Mouse (Mus musculus): ENCODE results near the gene Gif.

Gene Gif

DNA sequence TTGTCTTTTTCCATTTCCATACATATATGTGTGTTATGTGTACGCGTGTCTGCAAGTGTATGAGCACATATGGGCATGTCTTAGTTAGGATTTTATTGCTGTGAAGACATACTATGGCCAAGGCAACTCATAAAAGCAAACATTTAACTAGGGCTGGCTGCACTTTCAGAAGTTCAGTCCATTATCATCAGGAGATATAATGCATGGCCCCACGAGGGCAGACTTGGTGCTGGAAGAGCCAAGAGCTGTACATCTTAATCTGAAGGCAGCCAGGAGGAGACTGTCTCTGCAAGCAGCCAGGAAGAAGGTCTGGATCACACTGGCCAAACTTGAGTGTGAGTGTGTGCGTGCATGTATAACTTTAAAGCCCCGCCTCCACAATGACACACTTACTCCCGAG, 47.1 kb downstream of the Gif start:
- no peak for DNase-seq (ENCODE audit: low spot score in 2 of 2)

DNA sequence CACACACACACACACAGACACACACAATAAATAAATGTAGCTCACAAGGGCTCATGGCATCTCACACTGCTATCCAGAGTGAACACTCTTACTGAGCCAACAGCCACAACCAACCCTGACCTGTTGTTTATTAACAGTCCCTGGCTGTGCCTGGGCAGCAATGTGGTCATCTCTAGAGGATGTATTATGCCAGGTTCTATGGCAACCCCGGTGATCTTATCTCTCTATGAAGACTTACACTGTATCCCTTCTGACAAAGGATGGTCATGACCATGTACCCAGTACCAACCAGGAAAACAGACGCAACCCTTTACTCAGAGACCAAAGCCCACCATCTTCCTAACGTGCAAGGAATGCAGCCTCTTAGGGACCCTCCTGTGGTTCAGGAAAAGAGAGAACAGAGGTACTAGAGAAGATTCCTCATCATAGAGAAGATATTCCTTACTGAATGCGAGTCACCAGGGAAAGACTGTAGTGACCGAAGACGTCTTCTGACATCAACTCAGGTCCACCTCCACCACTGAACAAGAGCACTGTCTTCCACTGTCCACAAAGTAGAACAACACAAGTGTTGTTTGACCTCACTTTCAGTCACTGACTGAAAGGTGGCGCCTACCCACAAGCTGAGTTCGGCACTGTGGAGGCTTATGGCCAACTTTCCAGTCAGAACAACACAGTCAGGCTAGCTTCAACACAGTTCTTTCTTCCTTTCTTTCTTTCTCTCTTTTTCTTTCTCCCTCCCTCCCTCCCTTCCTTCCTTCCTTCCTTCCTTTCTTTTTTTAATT, 53.4 kb downstream of the Gif start:
- DNase-seq (ENCODE audit: low spot score in 2 of 2), result no peak

DNA sequence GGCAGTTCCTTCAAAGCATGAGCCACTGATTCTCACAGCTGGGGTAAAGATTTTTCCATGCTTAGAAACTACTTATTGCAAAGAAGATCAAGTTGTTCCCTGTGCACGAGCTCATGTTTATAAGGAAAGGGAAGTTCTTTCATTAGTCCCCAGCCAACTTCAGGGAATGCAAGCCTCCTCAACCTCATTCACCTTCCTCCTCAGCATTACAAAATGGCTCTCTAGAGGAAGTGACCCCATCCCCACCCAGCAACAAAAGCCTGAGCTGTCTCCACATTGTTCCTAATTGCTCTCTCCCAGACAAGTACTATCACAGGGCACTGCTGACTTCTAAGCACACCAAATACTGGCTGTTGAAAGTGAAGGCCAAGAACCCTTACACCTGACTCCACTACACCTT, 57.1 kb downstream of the Gif start:
- DNase-seq (ENCODE audit: low spot score in 2 of 2), result no peak

DNA sequence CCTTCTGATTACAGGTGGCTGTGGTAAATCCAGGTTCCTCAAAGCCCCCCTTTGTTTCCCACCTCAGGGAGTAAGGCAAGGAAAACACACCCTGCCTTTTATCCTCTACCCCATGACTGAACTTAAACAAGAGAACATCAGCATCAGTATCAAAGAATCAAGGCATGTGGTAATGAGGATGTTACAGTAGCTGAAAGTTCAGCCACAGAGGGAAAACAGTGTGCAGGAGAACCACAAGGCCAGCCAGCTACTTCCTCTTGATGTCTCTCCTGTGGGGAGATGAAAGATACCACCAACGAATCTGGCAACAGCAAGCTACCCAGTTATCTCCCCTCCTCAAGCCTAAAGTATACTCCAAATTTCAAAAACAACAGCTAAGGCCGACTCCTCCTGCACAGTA, 59.9 kb downstream of the Gif start:
- DNase-seq (ENCODE audit: low spot score in 2 of 2), result no peak

DNA sequence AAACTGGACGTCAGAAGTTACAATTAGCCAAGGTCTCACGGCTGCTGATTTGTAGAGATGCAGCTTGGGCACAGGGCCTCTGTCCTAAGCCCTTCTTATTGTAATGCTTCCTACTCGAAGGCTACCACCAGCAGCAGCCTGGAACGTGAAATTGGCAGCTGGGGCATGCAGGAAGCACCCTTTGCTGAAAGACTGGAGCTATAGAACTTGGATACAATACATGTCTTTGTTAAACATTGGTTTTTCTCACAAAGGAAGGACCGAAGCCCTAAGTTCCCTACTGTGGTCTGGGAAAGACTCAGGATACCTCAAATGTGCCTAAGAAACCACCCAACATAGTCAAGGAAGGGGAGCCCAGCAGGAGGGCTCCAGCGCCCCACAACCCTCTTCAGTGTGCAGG, 60.5 kb downstream of the Gif start:
- no peak for DNase-seq (ENCODE audit: low spot score in 2 of 2)

DNA sequence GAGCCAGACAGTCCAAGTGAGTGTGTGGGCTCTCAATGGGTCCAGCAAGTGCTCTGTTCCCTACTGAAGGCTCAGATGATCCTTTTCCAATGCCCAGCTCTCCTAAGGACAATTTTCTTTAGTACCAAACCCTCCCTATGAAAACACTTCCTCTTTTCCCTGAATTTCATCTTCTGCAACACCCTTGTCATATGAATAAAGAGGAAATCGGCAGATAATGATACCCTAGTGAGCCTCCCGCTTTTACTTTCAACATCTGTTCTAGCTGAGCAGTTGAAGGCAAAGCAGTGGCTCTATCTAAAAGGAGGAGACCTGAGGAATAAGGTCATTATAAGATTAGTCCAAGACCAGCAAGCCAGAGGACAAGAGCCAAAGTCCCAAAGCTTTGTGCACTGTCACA, 61.1 kb downstream of the Gif start:
- no peak for DNase-seq (ENCODE audit: low spot score in 2 of 2)

DNA sequence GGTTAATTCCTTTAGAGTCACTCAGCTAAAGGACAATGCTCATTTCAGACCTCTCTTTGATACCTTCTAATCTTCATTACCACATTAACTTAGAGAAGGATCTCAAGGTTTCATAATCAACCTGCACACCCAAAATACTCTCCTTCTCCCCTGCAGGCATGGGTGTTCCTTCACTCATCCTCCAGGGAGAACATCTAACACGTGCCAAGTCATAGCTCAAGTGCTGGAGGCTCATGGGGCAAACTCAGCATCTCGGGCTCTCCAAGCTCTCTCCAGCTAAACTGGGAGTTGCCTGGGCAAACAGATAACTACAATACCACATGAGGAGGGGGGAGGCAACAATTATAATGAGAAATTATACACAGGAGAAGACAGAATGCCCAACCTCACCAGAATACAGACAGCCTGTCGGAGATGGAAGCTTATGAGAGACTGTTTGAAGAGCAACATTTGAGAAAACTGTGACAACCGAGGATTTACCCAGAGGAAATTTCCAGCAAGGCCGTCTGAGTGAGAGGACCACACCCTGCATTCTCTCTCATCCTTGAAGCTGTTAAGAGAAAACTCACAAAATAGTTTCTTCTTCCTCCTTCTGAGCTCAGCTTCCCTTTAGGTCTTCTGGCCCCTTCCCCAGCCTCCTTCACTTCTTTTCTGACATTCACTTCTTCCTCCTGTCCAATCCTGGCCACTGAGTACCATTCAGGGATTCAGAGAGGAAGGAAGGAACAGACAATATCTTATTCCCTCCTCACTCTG, 62.8 kb downstream of the Gif start:
- DNase-seq (ENCODE audit: low spot score in 2 of 2), result no peak

DNA sequence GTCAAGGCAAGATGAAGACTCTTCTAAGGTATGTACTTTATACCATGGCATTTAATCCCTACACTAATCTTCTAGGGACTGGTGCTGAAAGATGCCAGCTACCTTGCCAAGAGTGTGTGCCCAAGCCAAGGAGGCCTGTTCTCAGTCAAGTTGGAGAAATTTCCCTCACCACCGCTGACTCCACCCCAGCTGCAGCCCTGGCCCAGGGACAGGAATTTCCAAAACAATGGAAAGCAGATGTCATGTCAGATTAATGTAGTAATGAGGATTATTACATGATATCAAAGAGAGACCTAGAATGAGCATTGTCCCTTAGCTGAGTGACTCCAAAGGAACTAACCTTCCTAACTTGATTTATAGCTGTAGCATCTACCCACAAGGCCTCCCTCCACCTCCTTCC, 63.5 kb downstream of the Gif start:
- DNase-seq (ENCODE audit: low spot score in 2 of 2), result no peak

DNA sequence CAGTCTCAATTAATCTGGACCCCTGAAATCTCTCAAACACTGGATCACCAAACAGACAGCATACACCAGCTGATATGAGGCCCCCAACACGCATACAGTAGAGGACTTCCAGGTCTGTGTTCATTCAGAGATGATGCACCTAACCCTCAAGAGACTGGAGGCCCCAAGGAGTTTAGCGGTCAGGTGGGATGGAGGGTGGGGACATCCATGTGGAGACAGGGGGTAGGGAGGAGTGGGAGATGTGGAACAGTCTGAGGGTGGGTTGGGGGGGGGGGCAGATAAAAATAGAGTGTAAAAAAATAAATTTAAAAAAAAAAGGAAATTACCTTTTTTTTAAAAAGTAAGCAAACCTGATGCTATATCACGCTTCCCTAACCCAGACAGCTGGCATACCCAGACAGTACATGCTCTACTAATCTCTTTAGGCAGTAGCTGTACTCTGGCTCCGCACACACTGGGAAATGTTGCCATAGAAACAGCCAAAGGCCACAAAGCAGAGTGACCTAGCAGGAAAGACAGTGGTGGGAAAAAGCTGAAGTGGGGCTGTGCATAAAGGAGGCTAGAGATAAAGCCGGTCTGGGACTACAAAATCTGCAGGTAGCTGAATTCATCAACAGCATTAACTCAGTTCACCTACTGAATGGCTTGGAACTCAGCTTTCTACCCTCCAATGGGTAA, 64.5 kb downstream of the Gif start:
- DNase-seq (ENCODE audit: low spot score in 2 of 2), result no peak

All from frontal cortex, postnatal 36 days (tissue).